Mouse (Mus musculus) ES-Bruce4 (cell line): ENCODE results near the gene Thada. TPM values are rescaled to one million over a fixed set of nuclear protein-coding genes. Genes with fewer than 3 reads are reported as not detected.

Source experiments
- H3K27ac ChIP-seq: 2 replicates; pipeline ENCODE4 v1.5.1; 2012; ENCODE audit warnings: low read length, inconsistent platforms; ENCODE audit not compliant: insufficient read depth
- H3K27me3 ChIP-seq: 2 replicates; pipeline ENCODE4 v1.6.1; 2012; ENCODE audit warnings: mild to moderate bottlenecking, low read length, inconsistent platforms; ENCODE audit not compliant: control insufficient read depth, poor library complexity, insufficient read depth, severe bottlenecking
- H3K36me3 ChIP-seq: 2 replicates; pipeline ENCODE4 v1.6.1; 2012; ENCODE audit warnings: inconsistent platforms, mild to moderate bottlenecking, low read length, moderate library complexity; ENCODE audit not compliant: control insufficient read depth, poor library complexity, insufficient read depth, severe bottlenecking
- H3K4me1 ChIP-seq: one replicate; pipeline ENCODE4 v1.8.1; 2011; ENCODE audit warnings: low read length; ENCODE audit not compliant: control insufficient read depth, insufficient read depth
- H3K4me3 ChIP-seq: 2 replicates; pipeline ENCODE4 v1.5.1; 2011; ENCODE audit warnings: low read depth, mild to moderate bottlenecking, low read length
- H3K9ac ChIP-seq: 2 replicates; pipeline ENCODE4 v1.6.1; 2012; ENCODE audit warnings: low read depth, mild to moderate bottlenecking, inconsistent platforms; ENCODE audit not compliant: poor library complexity, severe bottlenecking
- H3K9me3 ChIP-seq: replicated peaks from 2 replicates; pipeline ENCODE4 v1.6.1; 2012; ENCODE audit warnings: mild to moderate bottlenecking, low read length, inconsistent platforms; ENCODE audit not compliant: control insufficient read depth, poor library complexity, insufficient read depth, severe bottlenecking
- CTCF ChIP-seq: IDR thresholded peaks from one replicate; pipeline ENCODE4 v1.8.1; 2011; ENCODE audit warnings: low read depth, low read length
- EP300 ChIP-seq: IDR thresholded peaks from 2 replicates; pipeline ENCODE4 v1.6.1; 2011; ENCODE audit warnings: low read depth, low read length; ENCODE audit not compliant: insufficient read depth
- POLR2A ChIP-seq: IDR thresholded peaks from one replicate; pipeline ENCODE4 v1.8.1; 2011; ENCODE audit warnings: low read length; ENCODE audit not compliant: insufficient read depth
- polyA plus RNA-seq: library from polyadenylated mRNA; stranded (reverse); fragments of >200 nt; gene quantifications from 2 replicates; pipeline ENCODE4 v1.2.4, GENCODE M21; 2011; ENCODE audit warnings: low read depth; ENCODE audit not compliant: missing spikeins, insufficient read depth, insufficient read length

The Thada gene
- polyA plus RNA-seq, 1 experiment: 38.0 TPM

GRCm38 (mm10) chr17:84269722-84270121 lies 196.3 kb downstream of the Thada start:
- Histone ChIP-seq H3K9me3 (no peaks in the 10 kb centered on the region), H3K9ac (no peak overlapping the region), H3K4me1 (no peaks in the 10 kb centered on the region), H3K36me3 (no peaks in the 10 kb centered on the region), H3K27ac (no peak overlapping the region), H3K27me3 (no peaks in the 10 kb centered on the region), H3K4me3 (no peak overlapping the region)
- no peak for TF ChIP-seq CTCF
- no peak for TF ChIP-seq EP300
- no peak for TF ChIP-seq POLR2A

GRCm38 (mm10) chr17:84268450-84268849 lies 197.6 kb downstream of the Thada start:
- Histone ChIP-seq H3K36me3 (no peaks in the 10 kb centered on the region), H3K4me1 (no peaks in the 10 kb centered on the region), H3K27me3 (no peaks in the 10 kb centered on the region), H3K9ac (no peak overlapping the region), H3K27ac (no peak overlapping the region), H3K9me3 (no peaks in the 10 kb centered on the region), H3K4me3 (no peak overlapping the region)
- TF ChIP-seq EP300 (no peak), CTCF (no peak), POLR2A (no peak)

GRCm38 (mm10) chr17:84267456-84268074 lies 198.4 kb downstream of the Thada start:
- no peaks in the 10 kb centered on the region for H3K9me3 ChIP-seq

GRCm38 (mm10) chr17:84266161-84266948 lies 199.7 kb downstream of the Thada start:
- no peak overlapping the region for H3K27ac ChIP-seq
- no peaks in the 10 kb centered on the region for H3K4me1 ChIP-seq
- no peaks in the 10 kb centered on the region for H3K9me3 ChIP-seq
- H3K9ac ChIP-seq: no peak overlapping the region
- H3K27me3 ChIP-seq: no peaks in the 10 kb centered on the region
- no peaks in the 10 kb centered on the region for H3K36me3 ChIP-seq
- TF ChIP-seq CTCF (no peak), EP300 (no peak), POLR2A (no peak)
- H3K4me3 ChIP-seq: no peak overlapping the region

More at GRCm38 (mm10) chr17:84267456-84268074, 198.4 kb downstream of the Thada start:
- no peak for TF ChIP-seq POLR2A
- no peak for TF ChIP-seq CTCF
- TF ChIP-seq EP300: no peak
- H3K27ac ChIP-seq: no peak overlapping the region
- H3K27me3 ChIP-seq: no peaks in the 10 kb centered on the region
- H3K4me3 ChIP-seq: no peak overlapping the region
- H3K36me3 ChIP-seq: no peaks in the 10 kb centered on the region
- no peaks in the 10 kb centered on the region for H3K4me1 ChIP-seq
- H3K9ac ChIP-seq: no peak overlapping the region

- no peak overlapping the region for H3K9ac ChIP-seq
- H3K27ac ChIP-seq: no peak overlapping the region
- no peaks in the 10 kb centered on the region for H3K36me3 ChIP-seq
- no peaks in the 10 kb centered on the region for H3K27me3 ChIP-seq
- H3K4me3 ChIP-seq: no peak overlapping the region
- no peak for TF ChIP-seq CTCF
- no peak for TF ChIP-seq POLR2A
- TF ChIP-seq EP300: no peak
- no peaks in the 10 kb centered on the region for H3K4me1 ChIP-seq
- no peaks in the 10 kb centered on the region for H3K9me3 ChIP-seq
These were observed 200.4 kb downstream of the Thada start for GRCm38 (mm10) chr17:84265480-84266130.
